In genomic region chr10:95313524-95313923, GRCm38 (mm10) we compare ENCODE assay signal across 10 mouse cellular contexts. TPM values are rescaled to one million over a fixed set of nuclear protein-coding genes. Genes with fewer than 3 reads are reported as not detected.
DNase-seq lines count a peak whose midpoint lies in the region.
"Had no signal": no experiment of that assay in that cellular context is flagged by ENCODE, and none has a peak within 500 bp of the region (broad histone marks: within the 10 kb centered on the region; RNA-seq: fewer than 3 reads in every experiment).

No protein-coding gene starts in this region.

- peak overlapping the region; percentile 27; the same call in 1 of the 2 replicates for H3K4me3 ChIP-seq in heart, embryonic 10.5 days
- H3K4me3 ChIP-seq in midbrain, embryonic 10.5 days = no peak overlapping the region
- H3K4me3 ChIP-seq in embryonic facial prominence, embryonic 10.5 days = no peak overlapping the region
- H3K4me3 ChIP-seq: forebrain, embryonic 12.5 days had no signal

- peaks cover 72% of the 10 kb centered on the region for H3K4me1 ChIP-seq in heart, embryonic 10.5 days
- H3K4me1 ChIP-seq in midbrain, embryonic 10.5 days = peaks cover 37% of the 10 kb centered on the region
- peaks cover 41% of the 10 kb centered on the region for H3K4me1 ChIP-seq in embryonic facial prominence, embryonic 10.5 days

- H3K27ac ChIP-seq in heart, embryonic 10.5 days = peak overlapping the region; percentile 85
- no peak overlapping the region for H3K27ac ChIP-seq in midbrain, embryonic 10.5 days (replicated peaks)
- H3K27ac ChIP-seq in embryonic facial prominence, embryonic 10.5 days (replicated peaks) = no peak overlapping the region
- H3K27ac ChIP-seq: forebrain, embryonic 12.5 days had no signal

- H3K27me3 ChIP-seq in heart, embryonic 10.5 days (ENCODE audit: insufficient read depth, poor library complexity, severe bottlenecking) = 0 out of 2 replicates have a peak, but pooled peaks cover 5% of the 10 kb centered on the region
- H3K27me3 ChIP-seq in midbrain, embryonic 10.5 days (ENCODE audit: low read depth, poor library complexity, severe bottlenecking) = peaks cover 21% of the 10 kb centered on the region
- H3K27me3 ChIP-seq in embryonic facial prominence, embryonic 10.5 days (replicated peaks; ENCODE audit: low read depth, poor library complexity, severe bottlenecking) = peaks cover 10% of the 10 kb centered on the region; the same call in 1 of the 2 replicates

- no peaks in the 10 kb centered on the region for H3K9me3 ChIP-seq in heart, embryonic 10.5 days
- H3K9me3 ChIP-seq in midbrain, embryonic 10.5 days (replicated peaks) = no peaks in the 10 kb centered on the region
- no peaks in the 10 kb centered on the region for H3K9me3 ChIP-seq in embryonic facial prominence, embryonic 10.5 days
- H3K9me3 ChIP-seq: forebrain, embryonic 12.5 days had no signal

- 45% methylated on average over 9 of the region's 9 CpGs for WGBS in heart, embryonic 10.5 days
- WGBS in midbrain, embryonic 10.5 days = 88% methylated on average over 9 of the region's 9 CpGs
- WGBS in embryonic facial prominence, embryonic 10.5 days = 84% methylated on average over 9 of the region's 9 CpGs

- DNase-seq in B cell, adult 2 months = peak; percentile 21 to 38
- peak; percentile 57 for DNase-seq in CD4-positive helper T cell, adult 2 months (ENCODE audit: low read depth, low spot score)
- DNase-seq in heart, embryonic 10.5 days (ENCODE audit: low spot score) = no peak
- peak; percentile 37 to 42 for DNase-seq in natural killer cell, adult 2 months (ENCODE audit: low spot score in 2 of 2)
- no peak for DNase-seq in midbrain, embryonic 10.5 days (ENCODE audit: low spot score)
- DNase-seq in urinary bladder, postnatal 4 days (ENCODE audit: low spot score in 2 of 2) = no peak
- DNase-seq in embryonic facial prominence, embryonic 10.5 days (ENCODE audit: low spot score) = no peak
- DNase-seq: kidney, adult 8-10 months; right cerebral cortex, postnatal 14 days had no signal

- H3K36me3 ChIP-seq in heart, embryonic 10.5 days = no peaks in the 10 kb centered on the region
- H3K36me3 ChIP-seq in midbrain, embryonic 10.5 days = no peaks in the 10 kb centered on the region
- no peaks in the 10 kb centered on the region for H3K36me3 ChIP-seq in embryonic facial prominence, embryonic 10.5 days (replicated peaks)
- H3K36me3 ChIP-seq: forebrain, embryonic 12.5 days had no signal

RNA-seq across cellular contexts. Expression of gene Cradd, which starts 10.4 kb away (rescaled TPM):
- 9.6 and 10.7 TPM in 2 replicates for polyA plus RNA-seq in heart, embryonic 10.5 days (2016; fragmentation: Nextera tagmentation; extraction: Ambion mirVana)
- polyA plus RNA-seq in midbrain, embryonic 10.5 days (2016; fragmentation: Nextera tagmentation; extraction: Ambion mirVana) = 14.4 and 15.2 TPM in 2 replicates
- 12.3 and 13.5 TPM in 2 replicates for polyA plus RNA-seq in embryonic facial prominence, embryonic 10.5 days (2016; fragmentation: Nextera tagmentation; extraction: Ambion mirVana)

Comparison
In these comparisons a context has a peak if more than half of its experiments do, and no peak if none do; other contexts are left out.
1. DNase-seq: peak in B cell, adult 2 months (2 of 2), CD4-positive helper T cell, adult 2 months (single experiment) and natural killer cell, adult 2 months (2 of 2); none in heart, embryonic 10.5 days (single experiment), midbrain, embryonic 10.5 days (single experiment), urinary bladder, postnatal 4 days (0 of 2) and embryonic facial prominence, embryonic 10.5 days (single experiment).